Mouse (Mus musculus): ENCODE results near the gene Nbea. TPM values are rescaled to one million over a fixed set of nuclear protein-coding genes. Genes with fewer than 3 reads are reported as not detected.

The Nbea gene
- polyA plus RNA-seq (2012; fragmentation: generic; extraction: Trizol): 3.6 TPM

- Histone ChIP-seq H3K27me3 (ENCODE audit: control insufficient read depth, insufficient read depth, insufficient read length) (no peaks in the 10 kb centered on the region), H3ac (ENCODE audit: control insufficient read depth, insufficient read length) (peak within 1 kb of the TSS; percentile 69), H3K4me3 (peak within 1 kb of the TSS; percentile 35), H3K36me3 (ENCODE audit: control insufficient read depth, insufficient read depth) (no peaks in the 10 kb centered on the region), H3K4me2 (ENCODE audit: low read depth) (peak within 1 kb of the TSS; percentile 77), H3K79me2 (ENCODE audit: control insufficient read depth, insufficient read depth) (peaks cover 3% of the 10 kb centered on the region)
- TF ChIP-seq MYOG (IDR thresholded peaks at IDR 0.05; ENCODE audit: control insufficient read depth in 1 of 3, insufficient read depth in 1 of 3, insufficient read length in 2 of 3, low read depth in 2 of 3) (peak in 2 of 3 experiments; percentile 62 to 63), CEBPB (IDR thresholded peaks at IDR 0.05; ENCODE audit: insufficient read depth, poor library complexity, severe bottlenecking) (no peak), REST (IDR thresholded peaks at IDR 0.05; ENCODE audit: insufficient read depth, insufficient read length) (no peak), E2F4 (IDR thresholded peaks at IDR 0.05; ENCODE audit: insufficient read depth) (no peak), POLR2A (IDR thresholded peaks at IDR 0.05; ENCODE audit: insufficient read length, low read depth) (peak; percentile 91), MAX (IDR thresholded peaks at IDR 0.05; ENCODE audit: low read depth) (no peak), MYOD1 (IDR thresholded peaks at IDR 0.05; ENCODE audit: control insufficient read depth in 1 of 3, insufficient read length in 2 of 3, low read depth in 2 of 3) (peak in 2 of 3 experiments; percentile 35 to 47), POLR2AphosphoS2 (IDR thresholded peaks at IDR 0.05; ENCODE audit: insufficient read length, low read depth) (peak; percentile 82)
Measured at GRCm38 (mm10) chr3:56183159-56184133, at the start of gene Nbea. Gene Nbea (minus strand): TSS chr3:56183701.

- no peaks in the 10 kb centered on the region for H3K36me3 ChIP-seq (ENCODE audit: control insufficient read depth, insufficient read depth)
- no peaks in the 10 kb centered on the region for H3K79me2 ChIP-seq (ENCODE audit: control insufficient read depth, insufficient read depth)
- no peaks in the 10 kb centered on the region for H3K27me3 ChIP-seq (ENCODE audit: control insufficient read depth, insufficient read depth, insufficient read length)
- H3K4me2 ChIP-seq (ENCODE audit: low read depth): no peak overlapping the region
- TF ChIP-seq CEBPB (IDR thresholded peaks at IDR 0.05; ENCODE audit: insufficient read depth, poor library complexity, severe bottlenecking) (no peak), POLR2AphosphoS2 (IDR thresholded peaks at IDR 0.05; ENCODE audit: insufficient read length, low read depth) (no peak), TCF3 (IDR thresholded peaks at IDR 0.05; ENCODE audit: insufficient read length, low read depth) (no peak), USF1 (IDR thresholded peaks at IDR 0.05; ENCODE audit: low read depth) (peak; percentile 50)
- H3ac ChIP-seq (ENCODE audit: control insufficient read depth, insufficient read length): no peak overlapping the region
- no peak overlapping the region for H3K4me3 ChIP-seq
Measured at GRCm38 (mm10) chr3:56229283-56229682, 45.8 kb upstream of the Nbea start.

- H3K79me2 ChIP-seq (ENCODE audit: control insufficient read depth, insufficient read depth): no peaks in the 10 kb centered on the region
- no peaks in the 10 kb centered on the region for H3K27me3 ChIP-seq (ENCODE audit: control insufficient read depth, insufficient read depth, insufficient read length)
- no peak for TF ChIP-seq REST (IDR thresholded peaks at IDR 0.05; ENCODE audit: insufficient read depth, insufficient read length)
- no peak overlapping the region for H3ac ChIP-seq (ENCODE audit: control insufficient read depth, insufficient read length)
- no peaks in the 10 kb centered on the region for H3K36me3 ChIP-seq (ENCODE audit: control insufficient read depth, insufficient read depth)
- no peak overlapping the region for H3K4me2 ChIP-seq (ENCODE audit: low read depth)
- H3K4me3 ChIP-seq: no peak overlapping the region
Measured at GRCm38 (mm10) chr3:56215989-56216388, 32.5 kb upstream of the Nbea start.

GRCm38 (mm10) chr3:56203968-56204367 lies 20.5 kb upstream of the Nbea start:
- TF ChIP-seq SRF (IDR thresholded peaks at IDR 0.05; ENCODE audit: control insufficient read depth, insufficient read length, low read depth) (no peak), TCF3 (IDR thresholded peaks at IDR 0.05; ENCODE audit: insufficient read length, low read depth) (no peak), USF1 (IDR thresholded peaks at IDR 0.05; ENCODE audit: low read depth) (no peak), MYOD1 (IDR thresholded peaks at IDR 0.05; ENCODE audit: control insufficient read depth in 1 of 3, insufficient read length in 2 of 3, low read depth in 2 of 3) (no peak), REST (IDR thresholded peaks at IDR 0.05; ENCODE audit: insufficient read depth, insufficient read length) (no peak), CEBPB (IDR thresholded peaks at IDR 0.05; ENCODE audit: insufficient read depth, poor library complexity, severe bottlenecking) (no peak), TCF12 (IDR thresholded peaks at IDR 0.05; ENCODE audit: insufficient read depth, poor library complexity, severe bottlenecking) (no peak), POLR2AphosphoS2 (IDR thresholded peaks at IDR 0.05; ENCODE audit: insufficient read length, low read depth) (no peak), POLR2A (IDR thresholded peaks at IDR 0.05; ENCODE audit: insufficient read length, low read depth) (no peak), E2F4 (IDR thresholded peaks at IDR 0.05; ENCODE audit: insufficient read depth) (no peak), MYOG (IDR thresholded peaks at IDR 0.05; ENCODE audit: control insufficient read depth in 1 of 3, insufficient read depth in 1 of 3, insufficient read length in 2 of 3, low read depth in 2 of 3) (no peak), MAX (IDR thresholded peaks at IDR 0.05; ENCODE audit: low read depth) (no peak)
- no peaks in the 10 kb centered on the region for H3K27me3 ChIP-seq (ENCODE audit: control insufficient read depth, insufficient read depth, insufficient read length)

GRCm38 (mm10) chr3:56188238-56188637 lies 4.7 kb upstream of the Nbea start:
- Histone ChIP-seq H3K4me2 (ENCODE audit: low read depth) (no peak overlapping the region), H3ac (ENCODE audit: control insufficient read depth, insufficient read length) (no peak overlapping the region), H3K27me3 (ENCODE audit: control insufficient read depth, insufficient read depth, insufficient read length) (no peaks in the 10 kb centered on the region), H3K36me3 (ENCODE audit: control insufficient read depth, insufficient read depth) (no peaks in the 10 kb centered on the region), H3K79me2 (ENCODE audit: control insufficient read depth, insufficient read depth) (no peaks in the 10 kb centered on the region), H3K4me3 (no peak overlapping the region)
- TF ChIP-seq REST (IDR thresholded peaks at IDR 0.05; ENCODE audit: insufficient read depth, insufficient read length): no peak
- no peak for TF ChIP-seq SRF (IDR thresholded peaks at IDR 0.05; ENCODE audit: control insufficient read depth, insufficient read length, low read depth)
- TF ChIP-seq MYOD1 (IDR thresholded peaks at IDR 0.05; ENCODE audit: control insufficient read depth in 1 of 3, insufficient read length in 2 of 3, low read depth in 2 of 3): no peak
- no peak for TF ChIP-seq TCF3 (IDR thresholded peaks at IDR 0.05; ENCODE audit: insufficient read length, low read depth)
- TF ChIP-seq POLR2AphosphoS2 (IDR thresholded peaks at IDR 0.05; ENCODE audit: insufficient read length, low read depth): no peak
- TF ChIP-seq CEBPB (IDR thresholded peaks at IDR 0.05; ENCODE audit: insufficient read depth, poor library complexity, severe bottlenecking): no peak
- TF ChIP-seq MAX (IDR thresholded peaks at IDR 0.05; ENCODE audit: low read depth): no peak
- no peak for TF ChIP-seq POLR2A (IDR thresholded peaks at IDR 0.05; ENCODE audit: insufficient read length, low read depth)
- TF ChIP-seq E2F4 (IDR thresholded peaks at IDR 0.05; ENCODE audit: insufficient read depth): no peak
- no peak for TF ChIP-seq MYOG (IDR thresholded peaks at IDR 0.05; ENCODE audit: control insufficient read depth in 1 of 3, insufficient read depth in 1 of 3, insufficient read length in 2 of 3, low read depth in 2 of 3)
- TF ChIP-seq USF1 (IDR thresholded peaks at IDR 0.05; ENCODE audit: low read depth): no peak
- no peak for TF ChIP-seq TCF12 (IDR thresholded peaks at IDR 0.05; ENCODE audit: insufficient read depth, poor library complexity, severe bottlenecking)

More at GRCm38 (mm10) chr3:56203968-56204367, 20.5 kb upstream of the Nbea start:
- no peaks in the 10 kb centered on the region for H3K79me2 ChIP-seq (ENCODE audit: control insufficient read depth, insufficient read depth)
- H3K4me3 ChIP-seq: no peak overlapping the region
- H3ac ChIP-seq (ENCODE audit: control insufficient read depth, insufficient read length): no peak overlapping the region
- no peaks in the 10 kb centered on the region for H3K36me3 ChIP-seq (ENCODE audit: control insufficient read depth, insufficient read depth)
- H3K4me2 ChIP-seq (ENCODE audit: low read depth): no peak overlapping the region

Measured in myocyte (in vitro differentiated cells).